Mouse (Mus musculus): Measurements from ENCODE around the gene Crybg1.

GRCm38 (mm10) chr10:43945435-43945834 is 203.2 kb downstream of the Crybg1 start:
- no peak for TF ChIP-seq POLR2A (IDR thresholded peaks at IDR 0.05; ENCODE audit: borderline replicate concordance, control insufficient read depth, low read depth, low read length)
- no peak for TF ChIP-seq CTCF (IDR thresholded peaks at IDR 0.05; ENCODE audit: control insufficient read depth, insufficient read depth, low read length)
